Mouse (Mus musculus): ENCODE results near the gene Tll2. TPM values are rescaled to one million over a fixed set of nuclear protein-coding genes. Genes with fewer than 3 reads are reported as not detected.

Tll2 gene
- polyA plus RNA-seq, 1 experiment from 2014 or later, result 0.05 TPM

- Histone ChIP-seq H3K9me3 (ENCODE audit: low read depth, low read length) (no peaks in the 10 kb centered on the region), H3K27ac (ENCODE audit: low read depth) (no peak overlapping the region), H3K36me3 (ENCODE audit: insufficient read depth) (no peaks in the 10 kb centered on the region), H3K4me2 (no peak overlapping the region), H3K4me3 (ENCODE audit: low read depth, low read length) (no peak overlapping the region), H3K9ac (no peak overlapping the region), H3K27me3 (ENCODE audit: insufficient read depth, low read length) (no peaks in the 10 kb centered on the region), H3K4me1 (ENCODE audit: insufficient read depth) (no peaks in the 10 kb centered on the region)
- DNase-seq (peak; percentile 9), ATAC-seq (ENCODE audit: insufficient read depth) (no peak)
- TF ChIP-seq CTCF (IDR thresholded peaks at IDR 0.05; ENCODE audit: low read depth), result no peak
- WGBS, result 33% methylated on average over 14 of the region's 14 CpGs
Measured at GRCm38 (mm10) chr19:41160388-41160787, 46.2 kb downstream of the Tll2 start.

DNA sequence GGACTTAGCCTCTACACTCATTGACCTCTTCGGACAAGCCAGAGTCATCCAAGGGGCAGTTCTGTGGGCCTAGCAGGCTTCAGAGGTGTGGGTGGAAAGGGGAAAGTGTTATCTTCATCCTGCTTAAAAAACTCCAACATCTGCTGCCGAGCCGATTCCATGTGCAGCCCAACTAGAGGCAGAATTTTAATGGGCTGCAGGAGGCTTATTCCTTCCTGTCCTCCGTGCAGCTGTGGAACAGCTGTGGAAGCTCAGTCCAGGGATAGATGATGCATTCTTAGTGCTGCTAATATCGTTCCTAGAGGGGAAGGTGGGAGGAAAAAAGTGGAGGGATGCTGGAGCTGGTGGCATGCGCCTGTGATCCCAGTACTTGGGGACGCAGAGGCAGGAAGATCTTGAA, 52.0 kb downstream of the Tll2 start:
- Histone ChIP-seq H3K4me1 (ENCODE audit: insufficient read depth) (no peaks in the 10 kb centered on the region), H3K4me3 (ENCODE audit: low read depth, low read length) (no peak overlapping the region), H3K9ac (no peak overlapping the region), H3K36me3 (ENCODE audit: insufficient read depth) (no peaks in the 10 kb centered on the region), H3K27me3 (ENCODE audit: insufficient read depth, low read length) (no peaks in the 10 kb centered on the region), H3K27ac (ENCODE audit: low read depth) (no peak overlapping the region), H3K9me3 (ENCODE audit: low read depth, low read length) (no peaks in the 10 kb centered on the region), H3K4me2 (no peak overlapping the region)
- ATAC-seq (ENCODE audit: insufficient read depth) (no peak), DNase-seq (peak; percentile 6)
- 59% methylated on average over 7 of the region's 7 CpGs for WGBS
- TF ChIP-seq CTCF (IDR thresholded peaks at IDR 0.05; ENCODE audit: low read depth), result no peak

DNA sequence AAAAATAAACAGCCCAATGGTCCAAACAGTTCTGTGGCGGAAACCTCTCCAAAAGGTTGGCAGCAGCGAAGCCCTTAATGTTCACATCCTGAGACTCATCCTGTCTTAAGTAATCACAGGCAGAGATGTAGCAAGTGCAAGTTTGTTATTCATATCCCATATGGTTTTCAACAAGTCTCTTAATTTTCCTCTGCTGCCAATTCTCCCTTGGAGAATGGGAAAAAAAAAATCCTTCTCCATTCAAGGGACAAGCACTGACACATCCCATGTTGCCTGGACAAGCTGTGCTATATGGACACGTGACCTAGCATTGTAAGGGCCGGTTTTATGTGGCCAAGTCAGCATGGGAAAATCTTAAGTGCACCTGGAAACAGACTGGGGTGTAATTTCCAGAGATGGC, 54.2 kb downstream of the Tll2 start:
- Histone ChIP-seq H3K9me3 (ENCODE audit: low read depth, low read length) (no peaks in the 10 kb centered on the region), H3K4me3 (ENCODE audit: low read depth, low read length) (no peak overlapping the region), H3K27ac (ENCODE audit: low read depth) (no peak overlapping the region), H3K4me1 (ENCODE audit: insufficient read depth) (no peaks in the 10 kb centered on the region), H3K9ac (no peak overlapping the region), H3K36me3 (ENCODE audit: insufficient read depth) (no peaks in the 10 kb centered on the region), H3K4me2 (no peak overlapping the region), H3K27me3 (ENCODE audit: insufficient read depth, low read length) (no peaks in the 10 kb centered on the region)
- 72% methylated on average over 4 of the region's 4 CpGs for WGBS
- DNase-seq (no peak), ATAC-seq (ENCODE audit: insufficient read depth) (no peak)
- TF ChIP-seq CTCF (IDR thresholded peaks at IDR 0.05; ENCODE audit: low read depth), result no peak

- DNase-seq (no peak), ATAC-seq (ENCODE audit: insufficient read depth) (no peak)
- no peaks in the 10 kb centered on the region for H3K9me3 ChIP-seq (ENCODE audit: low read depth, low read length)
- no peak overlapping the region for H3K4me2 ChIP-seq
- no peak for TF ChIP-seq CTCF (IDR thresholded peaks at IDR 0.05; ENCODE audit: low read depth)
- no peak overlapping the region for H3K4me3 ChIP-seq (ENCODE audit: low read depth, low read length)
- no peaks in the 10 kb centered on the region for H3K4me1 ChIP-seq (ENCODE audit: insufficient read depth)
- H3K9ac ChIP-seq, result no peak overlapping the region
- no peaks in the 10 kb centered on the region for H3K27me3 ChIP-seq (ENCODE audit: insufficient read depth, low read length)
- no peaks in the 10 kb centered on the region for H3K36me3 ChIP-seq (ENCODE audit: insufficient read depth)
- no peak overlapping the region for H3K27ac ChIP-seq (ENCODE audit: low read depth)
- 90% methylated on average over 3 of the region's 3 CpGs for WGBS
Measured at GRCm38 (mm10) chr19:41152016-41152370, 54.6 kb downstream of the Tll2 start.

DNA sequence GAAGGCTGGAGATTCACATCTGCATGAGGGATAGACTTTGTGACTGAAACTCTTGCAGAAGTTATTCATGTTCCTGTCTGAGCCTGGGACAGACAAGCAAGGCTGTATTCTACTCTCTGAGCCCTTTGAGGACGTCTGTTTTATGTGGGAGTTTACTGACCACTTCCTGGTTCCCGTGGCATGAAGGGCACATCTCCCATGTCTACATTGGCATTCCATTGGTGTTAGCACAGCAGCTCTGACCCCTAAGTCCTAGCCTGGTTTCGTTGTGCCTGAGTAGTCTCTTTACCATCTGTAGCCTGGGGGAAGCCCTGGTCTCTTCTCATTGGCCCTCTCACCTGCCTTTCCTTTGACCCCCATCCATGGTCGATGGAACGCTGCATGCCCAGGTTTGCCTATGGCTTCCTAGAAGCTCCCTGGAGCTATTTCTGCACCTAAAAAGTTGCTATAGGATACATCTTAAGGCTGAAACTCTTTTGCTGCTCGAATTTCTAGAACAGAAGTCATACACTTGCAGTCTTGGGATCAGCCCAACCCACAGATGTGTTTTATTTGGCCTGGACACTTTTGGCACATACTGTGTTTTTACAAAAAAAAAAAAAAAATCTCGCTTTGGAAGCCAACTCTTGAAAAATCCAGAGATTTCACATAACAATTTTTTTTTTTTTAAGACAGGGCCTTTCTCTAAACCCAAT, 55.2 kb downstream of the Tll2 start:
- no peaks in the 10 kb centered on the region for H3K36me3 ChIP-seq (ENCODE audit: insufficient read depth)
- H3K27ac ChIP-seq (ENCODE audit: low read depth), result no peak overlapping the region
- TF ChIP-seq CTCF (IDR thresholded peaks at IDR 0.05; ENCODE audit: low read depth), result no peak
- H3K4me2 ChIP-seq, result no peak overlapping the region
- no peak overlapping the region for H3K4me3 ChIP-seq (ENCODE audit: low read depth, low read length)
- DNase-seq (peak; percentile 32), ATAC-seq (ENCODE audit: insufficient read depth) (no peak)
- H3K9ac ChIP-seq, result no peak overlapping the region
- no peaks in the 10 kb centered on the region for H3K4me1 ChIP-seq (ENCODE audit: insufficient read depth)
- no peaks in the 10 kb centered on the region for H3K9me3 ChIP-seq (ENCODE audit: low read depth, low read length)
- H3K27me3 ChIP-seq (ENCODE audit: insufficient read depth, low read length), result no peaks in the 10 kb centered on the region
- 64% methylated on average over 7 of the region's 7 CpGs for WGBS

DNA sequence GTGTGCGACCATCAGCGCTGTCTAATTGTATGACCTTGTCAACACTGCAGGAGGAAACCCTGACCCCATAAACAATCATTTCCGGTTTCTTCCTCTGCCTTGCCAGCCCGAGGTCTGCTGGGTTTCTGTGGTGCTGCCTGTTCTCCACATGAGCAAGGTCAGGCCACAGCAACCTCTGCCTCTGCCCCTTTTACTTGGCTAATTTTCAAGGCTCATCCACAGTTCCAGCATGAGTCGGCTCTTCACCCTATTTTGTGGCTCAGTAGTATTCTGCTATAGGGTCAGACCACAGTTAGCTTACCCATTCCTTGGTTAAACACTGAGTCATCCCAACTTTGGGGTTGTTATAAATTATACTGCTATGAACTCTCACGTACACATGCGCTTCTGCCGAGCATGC, 65.7 kb downstream of the Tll2 start:
- no peak for TF ChIP-seq CTCF (IDR thresholded peaks at IDR 0.05; ENCODE audit: low read depth)
- Histone ChIP-seq H3K4me3 (ENCODE audit: low read depth, low read length) (no peak overlapping the region), H3K36me3 (ENCODE audit: insufficient read depth) (no peaks in the 10 kb centered on the region), H3K27ac (ENCODE audit: low read depth) (no peak overlapping the region), H3K4me2 (no peak overlapping the region), H3K9ac (no peak overlapping the region), H3K4me1 (ENCODE audit: insufficient read depth) (no peaks in the 10 kb centered on the region), H3K9me3 (ENCODE audit: low read depth, low read length) (no peaks in the 10 kb centered on the region; the same call in 1 of the 2 replicates), H3K27me3 (ENCODE audit: insufficient read depth, low read length) (no peaks in the 10 kb centered on the region)
- no peak for DNase-seq
- 66% methylated on average over 8 of the region's 8 CpGs for WGBS
- no peak for ATAC-seq (ENCODE audit: insufficient read depth)

DNA sequence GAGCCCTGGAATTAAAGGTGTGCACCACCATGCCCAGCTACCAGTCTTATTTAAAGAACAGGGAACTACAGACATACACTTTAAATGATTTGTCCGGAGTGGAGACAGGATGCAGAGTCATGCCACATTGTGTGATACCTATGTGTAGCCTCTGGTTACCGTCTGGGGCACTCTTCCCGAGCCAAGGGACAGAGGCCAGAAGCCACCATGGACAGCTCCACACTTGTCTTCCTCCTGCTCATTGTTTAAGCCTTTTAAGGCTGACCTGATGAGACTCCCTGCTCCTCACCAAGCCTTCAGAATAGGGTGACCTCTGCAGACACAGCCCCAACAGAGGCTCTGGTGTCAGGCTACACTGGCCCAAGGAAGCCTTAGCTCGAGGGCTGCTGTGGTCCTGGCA, 67.0 kb downstream of the Tll2 start:
- Histone ChIP-seq H3K4me2 (no peak overlapping the region), H3K4me1 (ENCODE audit: insufficient read depth) (no peaks in the 10 kb centered on the region), H3K9me3 (ENCODE audit: low read depth, low read length) (no peaks in the 10 kb centered on the region; the same call in 1 of the 2 replicates), H3K4me3 (ENCODE audit: low read depth, low read length) (no peak overlapping the region), H3K9ac (no peak overlapping the region), H3K27me3 (ENCODE audit: insufficient read depth, low read length) (no peaks in the 10 kb centered on the region), H3K27ac (ENCODE audit: low read depth) (no peak overlapping the region), H3K36me3 (ENCODE audit: insufficient read depth) (no peaks in the 10 kb centered on the region)
- WGBS, result 62% methylated on average over 4 of the region's 4 CpGs
- no peak for TF ChIP-seq CTCF (IDR thresholded peaks at IDR 0.05; ENCODE audit: low read depth)
- DNase-seq (peak; percentile 58), ATAC-seq (ENCODE audit: insufficient read depth) (no peak)
